Mouse (Mus musculus) spleen, adult 2 months (tissue): ENCODE results near the gene Tox3. TPM values are rescaled to one million over a fixed set of nuclear protein-coding genes. Genes with fewer than 3 reads are reported as not detected.

Experiments used
- DNase-seq, 2 experiments: peaks; one replicate each; pipeline versions ENCODE4 v3.0.0 to v3.0.0-alpha.2; 2012 to 2021; ENCODE audit warnings: low spot score in 2 of 2, low read depth in 1 of 2
- H3K27ac ChIP-seq: fragments of 200-500 bp; 2 replicates; pipeline ENCODE4 v1.5.1; 2012; ENCODE audit warnings: low read length, inconsistent platforms; ENCODE audit not compliant: insufficient read depth
- H3K27me3 ChIP-seq: fragments of 200-500 bp; 2 replicates; pipeline ENCODE4 v1.6.1; 2012; ENCODE audit warnings: mild to moderate bottlenecking, moderate library complexity, low read length, inconsistent platforms; ENCODE audit not compliant: control insufficient read depth, insufficient read depth
- H3K36me3 ChIP-seq: fragments of 200-500 bp; 2 replicates; pipeline ENCODE4 v1.6.1; 2012; ENCODE audit warnings: mild to moderate bottlenecking, low read length, inconsistent platforms; ENCODE audit not compliant: control insufficient read depth, insufficient read depth
- H3K4me1 ChIP-seq: fragments of 200-500 bp; 2 replicates; pipeline ENCODE4 v1.6.1; 2011; ENCODE audit warnings: inconsistent platforms; ENCODE audit not compliant: control insufficient read depth, insufficient read depth, insufficient read length
- H3K4me3 ChIP-seq: fragments of 200-500 bp; 2 replicates; pipeline ENCODE4 v1.5.1; 2011; ENCODE audit warnings: mild to moderate bottlenecking, inconsistent platforms; ENCODE audit not compliant: insufficient read depth, insufficient read length; ENCODE audit errors: extremely low read depth
- CTCF ChIP-seq: fragments of 200-500 bp; IDR thresholded peaks from 2 replicates; pipeline ENCODE4 v1.5.1; 2011; ENCODE audit warnings: mild to moderate bottlenecking, inconsistent platforms; ENCODE audit not compliant: insufficient read depth, insufficient read length, insufficient replicate concordance; ENCODE audit errors: extremely low read depth
- POLR2A ChIP-seq: fragments of 200-500 bp; IDR thresholded peaks from 2 replicates; pipeline ENCODE4 v1.6.1; 2011; ENCODE audit warnings: low read depth, low read length, inconsistent platforms
- WGBS: fragments of 180-500 bp; shearing (Covaris S2); methylation state at CpG from one replicate; pipeline ENCODE4 v1.1.7; 2018; 5-methylcytosine and 5-hydroxymethylcytosine counted together
- polyA plus RNA-seq: library from polyadenylated mRNA; depleted of rRNA; stranded (reverse); fragments of >200 nt; gene quantifications from 2 replicates; pipeline ENCODE4 v1.2.3, GENCODE M21; 2012

The Tox3 gene
- polyA plus RNA-seq, 1 experiment, result 0.08 TPM

DNA sequence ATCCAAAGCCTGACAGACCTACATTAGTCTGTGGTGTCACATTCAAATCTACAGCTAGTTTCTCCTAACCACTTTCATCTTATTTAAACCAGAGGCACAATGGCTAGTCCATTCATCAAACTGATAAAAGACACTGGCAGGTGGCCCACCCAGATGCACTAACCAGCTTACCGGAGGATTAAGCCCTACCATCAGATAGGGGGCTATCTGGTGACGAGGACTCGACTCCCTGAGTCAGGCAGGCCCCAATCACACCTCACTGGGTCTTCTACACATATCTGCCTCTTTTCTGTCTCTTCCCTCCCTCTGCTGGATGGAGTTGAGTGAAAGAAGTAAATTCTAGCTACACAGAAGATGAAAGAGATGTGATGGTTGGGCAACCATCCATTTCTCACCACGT is 24.3 kb downstream of the Tox3 start:
- H3K27me3 ChIP-seq, result no peaks in the 10 kb centered on the region
- H3K4me3 ChIP-seq, result no peak overlapping the region
- H3K27ac ChIP-seq, result no peak overlapping the region
- 46% methylated on average over 4 of the region's 4 CpGs for WGBS
- no peak for DNase-seq
- H3K36me3 ChIP-seq, result no peaks in the 10 kb centered on the region
- no peak for TF ChIP-seq POLR2A
- no peak for TF ChIP-seq CTCF
- no peaks in the 10 kb centered on the region for H3K4me1 ChIP-seq

DNA sequence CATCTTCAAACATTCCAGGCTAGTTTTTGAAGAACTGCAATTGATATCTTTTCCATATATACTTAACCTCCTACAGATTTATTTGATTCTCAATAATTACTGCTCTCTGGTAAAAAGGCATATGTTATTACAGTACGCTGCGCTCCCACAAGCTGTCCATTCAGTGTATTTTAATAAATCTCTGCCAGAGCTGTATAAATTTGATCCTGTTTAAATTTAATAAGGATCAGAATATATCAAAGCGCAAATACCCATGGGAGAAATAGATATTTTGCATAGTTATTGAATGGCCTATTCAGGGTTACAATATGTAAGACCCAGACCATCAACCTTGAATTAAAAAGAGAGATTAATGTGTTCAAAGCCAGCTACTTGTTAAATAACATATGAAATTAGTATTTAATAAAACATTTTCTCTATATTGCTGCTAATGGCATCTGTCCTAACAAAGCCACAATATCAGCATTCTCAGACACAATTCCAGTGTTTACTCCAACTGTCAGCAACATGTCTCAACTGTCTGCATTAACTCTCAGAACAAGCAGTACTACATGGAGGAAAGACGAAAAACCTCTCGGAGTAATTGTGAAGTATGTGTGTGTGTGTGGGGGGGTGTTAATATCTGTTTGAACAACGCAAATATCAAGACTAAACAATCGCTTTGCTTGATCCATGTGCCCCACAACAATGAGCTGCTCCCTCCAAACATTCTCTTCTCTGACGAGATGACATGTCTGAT is 25.3 kb downstream of the Tox3 start:
- Histone ChIP-seq H3K4me3 (no peak overlapping the region), H3K27ac (no peak overlapping the region), H3K36me3 (no peaks in the 10 kb centered on the region), H3K27me3 (no peaks in the 10 kb centered on the region), H3K4me1 (no peaks in the 10 kb centered on the region)
- no peak for DNase-seq
- WGBS, result 84% methylated on average over 8 of the region's 8 CpGs
- TF ChIP-seq POLR2A, result no peak
- TF ChIP-seq CTCF, result no peak

- 89% methylated on average over 1 of the region's 1 CpGs for WGBS
- DNase-seq, result no peak
- Histone ChIP-seq H3K4me3 (no peak overlapping the region), H3K27me3 (no peaks in the 10 kb centered on the region), H3K27ac (no peak overlapping the region), H3K36me3 (no peaks in the 10 kb centered on the region), H3K4me1 (no peaks in the 10 kb centered on the region)
- TF ChIP-seq CTCF, result no peak
- TF ChIP-seq POLR2A, result no peak
Observed at GRCm38 (mm10) chr8:90321255-90321654, 26.9 kb downstream of the Tox3 start.

GRCm38 (mm10) chr8:90314312-90314711 is 33.8 kb downstream of the Tox3 start:
- no peaks in the 10 kb centered on the region for H3K4me1 ChIP-seq
- WGBS, result 89% methylated on average over 7 of the region's 7 CpGs
- H3K36me3 ChIP-seq, result no peaks in the 10 kb centered on the region

DNA sequence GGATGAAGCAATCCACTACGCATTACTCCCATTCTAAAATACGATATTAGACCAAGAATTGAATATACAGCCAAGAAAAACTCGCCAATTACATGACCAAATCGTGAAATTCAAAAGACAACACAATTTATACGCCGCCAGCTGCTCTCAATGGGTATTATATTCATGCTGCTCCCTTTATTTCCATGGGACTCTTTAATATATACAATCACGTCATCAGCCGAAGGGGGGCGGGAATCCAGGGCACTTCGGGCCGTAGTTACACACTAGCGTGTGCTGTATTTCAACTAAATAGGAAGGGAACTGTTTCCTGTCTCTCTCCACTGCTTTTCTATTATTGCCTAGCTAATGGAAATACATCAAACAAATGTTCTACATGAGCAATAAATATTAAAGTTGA is 45.2 kb downstream of the Tox3 start:
- H3K27ac ChIP-seq, result no peak overlapping the region
- WGBS, result 81% methylated on average over 12 of the region's 12 CpGs

More at GRCm38 (mm10) chr8:90314312-90314711, 33.8 kb downstream of the Tox3 start:
- TF ChIP-seq POLR2A, result no peak
- no peak for TF ChIP-seq CTCF
- Histone ChIP-seq H3K27ac (no peak overlapping the region), H3K4me3 (no peak overlapping the region), H3K27me3 (no peaks in the 10 kb centered on the region)
- DNase-seq, result no peak

GRCm38 (mm10) chr8:90302252-90302651 is 45.9 kb downstream of the Tox3 start:
- H3K27me3 ChIP-seq, result no peaks in the 10 kb centered on the region
- H3K4me3 ChIP-seq, result no peak overlapping the region
- no peaks in the 10 kb centered on the region for H3K36me3 ChIP-seq
- no peaks in the 10 kb centered on the region for H3K4me1 ChIP-seq
- DNase-seq, result no peak
- TF ChIP-seq POLR2A, result no peak
- TF ChIP-seq CTCF, result no peak
- 80% methylated on average over 5 of the region's 5 CpGs for WGBS
- no peak overlapping the region for H3K27ac ChIP-seq

More for the DNA sequence above, 45.2 kb downstream of the Tox3 start:
- H3K4me3 ChIP-seq, result no peak overlapping the region
- no peaks in the 10 kb centered on the region for H3K27me3 ChIP-seq
- DNase-seq, result no peak
- H3K4me1 ChIP-seq, result no peaks in the 10 kb centered on the region
- H3K36me3 ChIP-seq, result no peaks in the 10 kb centered on the region
- TF ChIP-seq CTCF (no peak), POLR2A (no peak)

DNA sequence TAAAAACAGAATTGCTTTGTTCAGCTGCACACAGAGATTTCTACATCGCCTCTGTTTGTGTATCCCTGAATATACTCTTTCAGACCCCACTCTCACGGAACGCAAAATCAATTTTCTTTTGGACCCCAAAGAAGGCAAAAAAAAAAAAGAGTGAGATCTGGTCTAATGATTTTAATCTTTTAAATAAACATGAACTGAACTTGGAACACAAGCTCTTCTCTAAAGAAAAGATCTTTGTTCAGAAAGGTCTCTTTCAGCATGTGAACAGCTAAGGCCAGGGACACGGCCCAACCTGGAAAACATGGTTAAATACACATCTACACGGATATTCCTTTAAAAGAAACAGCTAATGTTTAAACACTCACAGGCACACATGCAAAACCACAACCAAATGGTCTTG is 46.6 kb downstream of the Tox3 start:
- WGBS, result 86% methylated on average over 5 of the region's 5 CpGs
- DNase-seq, result no peak
- Histone ChIP-seq H3K36me3 (no peaks in the 10 kb centered on the region), H3K4me1 (no peaks in the 10 kb centered on the region), H3K27ac (no peak overlapping the region), H3K27me3 (no peaks in the 10 kb centered on the region), H3K4me3 (no peak overlapping the region)
- TF ChIP-seq CTCF (no peak), POLR2A (no peak)
